8 mouse cellular contexts compared by ENCODE assay signal in genomic region chr13:67484424-67484811, GRCm38 (mm10). TPM values are rescaled to one million over a fixed set of nuclear protein-coding genes. Genes with fewer than 3 reads are reported as not detected.
A peak's percentile ranks its signal among the peaks of the same experiment; 100 is the strongest.
DNase-seq lines count a peak whose midpoint lies in the region; ATAC-seq lines count a peak whose summit lies in the region.

No protein-coding gene starts in this region.

- H3K4me3 ChIP-seq in heart, embryonic 10.5 days, result peak overlapping the region; percentile 68
- H3K4me3 ChIP-seq in intestine, embryonic 14.5 days (ENCODE audit: low read depth, low read length), result peak overlapping the region; percentile 72
- H3K4me3 ChIP-seq in midbrain, embryonic 14.5 days (replicated peaks; ENCODE audit: low read depth, low read length), result peak overlapping the region; percentile 50

- H3K4me2 ChIP-seq in intestine, embryonic 14.5 days (ENCODE audit: low read length), result peak overlapping the region; percentile 51
- peak overlapping the region; percentile 52 for H3K4me2 ChIP-seq in midbrain, embryonic 14.5 days (ENCODE audit: low read length)

- H3K27me3 ChIP-seq in heart, embryonic 10.5 days (ENCODE audit: insufficient read depth, poor library complexity, severe bottlenecking), result no peaks in the 10 kb centered on the region
- H3K27me3 ChIP-seq in intestine, embryonic 14.5 days (replicated peaks; ENCODE audit: control insufficient read depth, insufficient read depth, low read length), result no peaks in the 10 kb centered on the region
- no peaks in the 10 kb centered on the region for H3K27me3 ChIP-seq in midbrain, embryonic 14.5 days (ENCODE audit: control insufficient read depth, insufficient read depth, low read length)

- peaks cover 8% of the 10 kb centered on the region for H3K36me3 ChIP-seq in heart, embryonic 10.5 days
- H3K36me3 ChIP-seq in intestine, embryonic 14.5 days (ENCODE audit: control insufficient read depth, insufficient read depth, low read length), result peaks cover 6% of the 10 kb centered on the region; the same call in 1 of the 2 replicates
- peaks cover 9% of the 10 kb centered on the region; the same call in 1 of the 2 replicates for H3K36me3 ChIP-seq in midbrain, embryonic 14.5 days (ENCODE audit: control insufficient read depth, insufficient read depth, low read length)

- peak overlapping the region; percentile 85 for H3K27ac ChIP-seq in heart, embryonic 10.5 days
- H3K27ac ChIP-seq in intestine, embryonic 14.5 days (ENCODE audit: low read depth), result no peak overlapping the region
- no peak overlapping the region for H3K27ac ChIP-seq in midbrain, embryonic 14.5 days (replicated peaks; ENCODE audit: low read depth, low read length)

- 29% methylated on average over 8 of the region's 8 CpGs for WGBS in heart, embryonic 10.5 days
- WGBS in intestine, embryonic 14.5 days, result 41% methylated on average over 8 of the region's 8 CpGs
- 43% methylated on average over 8 of the region's 8 CpGs for WGBS in midbrain, embryonic 14.5 days

- H3K9me3 ChIP-seq in heart, embryonic 10.5 days, result 0 out of 2 replicates have a peak, but pooled peaks cover 2% of the 10 kb centered on the region
- H3K9me3 ChIP-seq in intestine, embryonic 14.5 days (ENCODE audit: control insufficient read depth, low read length), result no peaks in the 10 kb centered on the region
- no peaks in the 10 kb centered on the region; the same call in 1 of the 2 replicates for H3K9me3 ChIP-seq in midbrain, embryonic 14.5 days (ENCODE audit: control insufficient read depth, low read length)

- no peak for DNase-seq in heart, embryonic 10.5 days (ENCODE audit: low spot score)
- DNase-seq in heart, adult 9 months (ENCODE audit: low spot score in 2 of 2), result no peak
- DNase-seq in thymus, postnatal 4 days, result peak; percentile 14
- DNase-seq in thymus, postnatal 36 days, result no peak
- no peak for DNase-seq in intestine, embryonic 14.5 days (ENCODE audit: low spot score)
- no peak for DNase-seq in midbrain, embryonic 14.5 days
- DNase-seq in T-cell, adult 2 months (ENCODE audit: low spot score), result no peak
- no peak for DNase-seq in ovary, postnatal 14 days (ENCODE audit: low spot score)

- ATAC-seq in intestine, embryonic 14.5 days (replicated peaks; ENCODE audit: low FRiP score, low TSS enrichment, low read depth), result peak; percentile 18; the same call in 1 of the 2 replicates
- ATAC-seq in midbrain, embryonic 14.5 days (ENCODE audit: low FRiP score, low TSS enrichment), result peak; percentile 54; the same call in 1 of the 2 replicates

- H3K4me1 ChIP-seq in heart, embryonic 10.5 days, result no peaks in the 10 kb centered on the region
- H3K4me1 ChIP-seq in intestine, embryonic 14.5 days (replicated peaks; ENCODE audit: control insufficient read depth, insufficient read depth, low read length), result peaks cover 5% of the 10 kb centered on the region
- peaks cover 9% of the 10 kb centered on the region; the same call in 1 of the 2 replicates for H3K4me1 ChIP-seq in midbrain, embryonic 14.5 days (ENCODE audit: control insufficient read depth, insufficient read depth, low read length)

- peak overlapping the region; percentile 60; the same call in 1 of the 2 replicates for H3K9ac ChIP-seq in intestine, embryonic 14.5 days (ENCODE audit: low read length)
- H3K9ac ChIP-seq in midbrain, embryonic 14.5 days (replicated peaks; ENCODE audit: low read length), result peak overlapping the region; percentile 36; the same call in 1 of the 2 replicates

RNA-seq across cellular contexts. Expression of gene Zfp874b, which starts 0.4 kb away (rescaled TPM):
- polyA plus RNA-seq in heart, embryonic 10.5 days (2016; fragmentation: Nextera tagmentation; extraction: Ambion mirVana), result 1.4 and 2.1 TPM in 2 replicates
- polyA plus RNA-seq in intestine, embryonic 14.5 days (2014; fragmentation: Nextera tagmentation; extraction: Ambion mirVana), result 1.9 and 2.0 TPM in 2 replicates
- 2.3 and 2.7 TPM in 2 replicates for polyA plus RNA-seq in midbrain, embryonic 14.5 days (2014; fragmentation: Nextera tagmentation; extraction: Ambion mirVana)

RNA-seq across cellular contexts. Expression of gene Zfp58, which starts 15.9 kb away (rescaled TPM):
- polyA plus RNA-seq in heart, embryonic 10.5 days (2016; fragmentation: Nextera tagmentation; extraction: Ambion mirVana), result 9.6 and 12.9 TPM in 2 replicates
- polyA plus RNA-seq in intestine, embryonic 14.5 days (2014; fragmentation: Nextera tagmentation; extraction: Ambion mirVana), result 10.1 and 13.0 TPM in 2 replicates
- polyA plus RNA-seq in midbrain, embryonic 14.5 days (2014; fragmentation: Nextera tagmentation; extraction: Ambion mirVana), result 10.1 and 15.5 TPM in 2 replicates

RNA-seq across cellular contexts. Expression of gene Zfp874a, which starts 33.0 kb away (rescaled TPM):
- polyA plus RNA-seq in heart, embryonic 10.5 days (2016; fragmentation: Nextera tagmentation; extraction: Ambion mirVana), result 5.7 and 6.2 TPM in 2 replicates
- 8.8 and 9.0 TPM in 2 replicates for polyA plus RNA-seq in intestine, embryonic 14.5 days (2014; fragmentation: Nextera tagmentation; extraction: Ambion mirVana)
- polyA plus RNA-seq in midbrain, embryonic 14.5 days (2014; fragmentation: Nextera tagmentation; extraction: Ambion mirVana), result 6.0 and 7.6 TPM in 2 replicates

RNA-seq across cellular contexts. Expression of gene Gm26965, which starts 41.5 kb away (rescaled TPM):
- polyA plus RNA-seq in heart, embryonic 10.5 days (2016; fragmentation: Nextera tagmentation; extraction: Ambion mirVana), result not detected in 2 replicates
- not detected in 2 replicates for polyA plus RNA-seq in intestine, embryonic 14.5 days (2014; fragmentation: Nextera tagmentation; extraction: Ambion mirVana)
- 0.42 TPM in 1 of 2 replicates, not detected in the other for polyA plus RNA-seq in midbrain, embryonic 14.5 days (2014; fragmentation: Nextera tagmentation; extraction: Ambion mirVana)

RNA-seq across cellular contexts. Expression of gene Zfp87, which starts 41.6 kb away (rescaled TPM):
- 14.9 and 16.7 TPM in 2 replicates for polyA plus RNA-seq in heart, embryonic 10.5 days (2016; fragmentation: Nextera tagmentation; extraction: Ambion mirVana)
- polyA plus RNA-seq in intestine, embryonic 14.5 days (2014; fragmentation: Nextera tagmentation; extraction: Ambion mirVana), result 22.7 and 23.7 TPM in 2 replicates
- 39.9 and 45.3 TPM in 2 replicates for polyA plus RNA-seq in midbrain, embryonic 14.5 days (2014; fragmentation: Nextera tagmentation; extraction: Ambion mirVana)
